Mouse (Mus musculus) lung, postnatal 0 days (tissue): ENCODE measurements around the gene Recql5. TPM values are rescaled to one million over a fixed set of nuclear protein-coding genes. Genes with fewer than 3 reads are reported as not detected.
A peak's percentile ranks its signal among the peaks of the same experiment; 100 is the strongest.

Experiments
- ATAC-seq: fragments of 200-750 bp; cut with Nextera tagmentation; 2 replicates; pipeline ENCODE4 v1.8.0; 2017; ENCODE audit warnings: moderate library complexity
- DNase-seq: peaks from one replicate; pipeline ENCODE4 v3.0.0-alpha.2; 2016; ENCODE audit warnings: low spot score
- H3K27ac ChIP-seq: fragments of 300-500 bp; sonication (generic); 2 replicates; pipeline ENCODE4 v1.5.1; 2014; ENCODE audit warnings: antibody characterized with exemption, mild to moderate bottlenecking, low read length, mixed read lengths
- H3K27me3 ChIP-seq: fragments of 300-500 bp; sonication (generic); replicated peaks from 2 replicates; pipeline ENCODE4 v1.6.1; 2014; ENCODE audit warnings: low read length, mixed read lengths; ENCODE audit not compliant: insufficient read depth
- H3K36me3 ChIP-seq: fragments of 300-500 bp; sonication (generic); 2 replicates; pipeline ENCODE4 v1.6.1; 2014; ENCODE audit warnings: low read length, mixed read lengths; ENCODE audit not compliant: insufficient read depth
- H3K4me1 ChIP-seq: fragments of 300-500 bp; sonication (generic); 2 replicates; pipeline ENCODE4 v1.6.1; 2014; ENCODE audit warnings: antibody characterized with exemption, low read depth, low read length, mixed read lengths; ENCODE audit not compliant: insufficient read depth
- H3K4me2 ChIP-seq: fragments of 300-500 bp; sonication (generic); replicated peaks from 2 replicates; pipeline ENCODE4 v1.6.1; 2014; ENCODE audit warnings: low read depth, mild to moderate bottlenecking, low read length, moderate library complexity, mixed read lengths
- H3K4me3 ChIP-seq: fragments of 300-500 bp; sonication (generic); 2 replicates; pipeline ENCODE4 v1.5.1; 2014; ENCODE audit warnings: low read depth, low read length
- H3K9ac ChIP-seq: fragments of 300-500 bp; sonication (generic); replicated peaks from 2 replicates; pipeline ENCODE4 v1.6.1; 2014; ENCODE audit warnings: low read depth, mild to moderate bottlenecking
- H3K9me3 ChIP-seq: fragments of 300-500 bp; sonication (generic); 2 replicates; pipeline ENCODE4 v1.6.1; 2016; ENCODE audit warnings: low read length, mixed read lengths
- CTCF ChIP-seq: IDR thresholded peaks from 2 replicates; pipeline ENCODE4 v1.5.1; 2016; ENCODE audit warnings: antibody characterized with exemption, mild to moderate bottlenecking
- EP300 ChIP-seq: IDR thresholded peaks from 2 replicates; pipeline ENCODE4 v1.6.1; 2016; ENCODE audit warnings: antibody characterized with exemption, mild to moderate bottlenecking, control low read depth
- WGBS: fragments of 180-500 bp; shearing (Covaris S2); extraction: QIAGEN DNeasy Blood & Tissue Kit; methylation state at CpG from one replicate; pipeline ENCODE4 v1.1.7; 2014; 5-methylcytosine and 5-hydroxymethylcytosine counted together
- polyA plus RNA-seq: library from polyadenylated mRNA; unstranded; fragments of >200 nt; fragmentation: Nextera tagmentation; extraction: Ambion mirVana; gene quantifications from 2 replicates; pipeline ENCODE4 v1.2.1, GENCODE M21; 2015

Gene Recql5
- polyA plus RNA-seq, 1 experiment from 2014 or later: 9.2 TPM

- no peak overlapping the region for H3K4me2 ChIP-seq
- WGBS: 56% methylated on average over 8 of the region's 8 CpGs
- H3K27me3 ChIP-seq: no peaks in the 10 kb centered on the region
- H3K9ac ChIP-seq: no peak overlapping the region
- DNase-seq: no peak
- H3K36me3 ChIP-seq: no peaks in the 10 kb centered on the region
- peaks cover 42% of the 10 kb centered on the region for H3K4me1 ChIP-seq
- ATAC-seq: no peak
- no peaks in the 10 kb centered on the region for H3K9me3 ChIP-seq
- H3K27ac ChIP-seq: peak overlapping the region; percentile 62
- H3K4me3 ChIP-seq: no peak overlapping the region
- TF ChIP-seq EP300 (no peak), CTCF (no peak)
Observed at GRCm38 (mm10) chr11:115904231-115904955, 28.9 kb downstream of the Recql5 start.

GRCm38 (mm10) chr11:115903384-115904230, 29.7 kb downstream of the Recql5 start:
- H3K27ac ChIP-seq: peak overlapping the region; percentile 60
- H3K36me3 ChIP-seq: no peaks in the 10 kb centered on the region
- DNase-seq (peak; percentile 79), ATAC-seq (peak; percentile 57)
- no peak overlapping the region for H3K9ac ChIP-seq
- H3K4me2 ChIP-seq: no peak overlapping the region
- TF ChIP-seq EP300 (no peak), CTCF (no peak; the same call in 1 of the 2 replicates)
- WGBS: 28% methylated on average over 11 of the region's 11 CpGs
- H3K27me3 ChIP-seq: no peaks in the 10 kb centered on the region
- H3K9me3 ChIP-seq: no peaks in the 10 kb centered on the region
- peaks cover 42% of the 10 kb centered on the region for H3K4me1 ChIP-seq
- no peak overlapping the region for H3K4me3 ChIP-seq

GRCm38 (mm10) chr11:115902831-115903230, 30.4 kb downstream of the Recql5 start:
- no peak for TF ChIP-seq EP300
- TF ChIP-seq CTCF: no peak
- Histone ChIP-seq H3K9me3 (no peaks in the 10 kb centered on the region), H3K4me2 (no peak overlapping the region), H3K4me1 (peaks cover 42% of the 10 kb centered on the region), H3K27ac (peak overlapping the region; percentile 60), H3K36me3 (no peaks in the 10 kb centered on the region), H3K4me3 (no peak overlapping the region), H3K9ac (no peak overlapping the region), H3K27me3 (no peaks in the 10 kb centered on the region)
- WGBS: 60% methylated on average over 1 of the region's 1 CpGs
- ATAC-seq: peak; percentile 39
- peak; percentile 92 for DNase-seq

- H3K4me2 ChIP-seq: no peak overlapping the region
- H3K27ac ChIP-seq: peak overlapping the region; percentile 60
- 56% methylated on average over 5 of the region's 5 CpGs for WGBS
- no peaks in the 10 kb centered on the region for H3K36me3 ChIP-seq
- H3K27me3 ChIP-seq: no peaks in the 10 kb centered on the region
- no peak for TF ChIP-seq EP300
- TF ChIP-seq CTCF: no peak
- no peak overlapping the region for H3K4me3 ChIP-seq
- H3K9me3 ChIP-seq: no peaks in the 10 kb centered on the region
- peaks cover 42% of the 10 kb centered on the region for H3K4me1 ChIP-seq
- no peak for ATAC-seq
- H3K9ac ChIP-seq: no peak overlapping the region
- no peak for DNase-seq
Observed at GRCm38 (mm10) chr11:115902177-115902576, 31.1 kb downstream of the Recql5 start.

- peaks cover 42% of the 10 kb centered on the region for H3K4me1 ChIP-seq
- no peak for TF ChIP-seq EP300
- no peak for TF ChIP-seq CTCF
- no peaks in the 10 kb centered on the region for H3K27me3 ChIP-seq
- no peaks in the 10 kb centered on the region for H3K36me3 ChIP-seq
- H3K9ac ChIP-seq: no peak overlapping the region
- H3K27ac ChIP-seq: 0 out of 2 replicates have a peak overlapping the region, but pooled peaks have one; percentile 9
- no peak overlapping the region for H3K4me3 ChIP-seq
- WGBS: 86% methylated on average over 9 of the region's 9 CpGs
- 0 out of 2 replicates have a peak overlapping the region, but pooled peaks have one; percentile 5 for H3K4me2 ChIP-seq
- ATAC-seq: no peak
- H3K9me3 ChIP-seq: no peaks in the 10 kb centered on the region
- no peak for DNase-seq
Observed at GRCm38 (mm10) chr11:115901338-115902161, 31.7 kb downstream of the Recql5 start.
